Comparison of ENCODE assay signal across 15 mouse cellular contexts in genomic region chr3:16888132-16888531, GRCm38 (mm10).
"Had no signal": no experiment of that assay in that cellular context is flagged by ENCODE, and none has a peak within 500 bp of the region (broad histone marks: within the 10 kb centered on the region; RNA-seq: fewer than 3 reads in every experiment).

No protein-coding gene starts in this region.

- DNase-seq: gastrocnemius, adult 2 months; gastrocnemius, postnatal 10 days; gastrocnemius, postnatal 36 days; heart, adult 11 months; heart, adult 2 months; heart, postnatal 14 days; heart, postnatal 36 days; kidney, adult 11 months; kidney, adult 2 months; kidney, adult 9 months; kidney, postnatal 14 days; kidney, postnatal 36 days; layer of hippocampus, adult 9-11 months; layer of hippocampus, postnatal 36 days; left cerebral cortex, postnatal 4 days had no signal
